Mouse (Mus musculus) limb, embryonic 14.5 days (tissue): ENCODE measurements around the gene Olfr429. TPM values are rescaled to one million over a fixed set of nuclear protein-coding genes. Genes with fewer than 3 reads are reported as not detected.
"Not testable (repeated sequence)": the region's sequence is repeated elsewhere in the genome, so short reads cannot be mapped to it uniquely, and the experiment has no call there.

ENCODE experiments used
- ATAC-seq: fragments of 200-750 bp; cut with Nextera tagmentation; 2 replicates; pipeline ENCODE4 v1.8.0; 2017; ENCODE audit warnings: low read depth, moderate number of reproducible peaks, moderate TSS enrichment; ENCODE audit not compliant: low FRiP score
- DNase-seq: peaks from one replicate; pipeline ENCODE4 v3.0.0-alpha.2; 2015; ENCODE audit warnings: low spot score
- H3K27ac ChIP-seq: fragments of 300-500 bp; sonication (generic); replicated peaks from 2 replicates; pipeline ENCODE4 v1.5.1; 2014; ENCODE audit warnings: low read depth, mild to moderate bottlenecking, low read length, moderate library complexity, mixed read lengths
- H3K27me3 ChIP-seq: fragments of 300-500 bp; sonication (generic); 2 replicates; pipeline ENCODE4 v1.6.1; 2014; ENCODE audit warnings: low read length, mixed read lengths; ENCODE audit not compliant: control insufficient read depth, insufficient read depth
- H3K36me3 ChIP-seq: fragments of 300-500 bp; sonication (generic); 2 replicates; pipeline ENCODE4 v1.6.1; 2014; ENCODE audit warnings: mild to moderate bottlenecking, low read length, moderate library complexity, mixed read lengths; ENCODE audit not compliant: control insufficient read depth, insufficient read depth
- H3K4me1 ChIP-seq: fragments of 300-500 bp; sonication (generic); 2 replicates; pipeline ENCODE4 v1.6.1; 2014; ENCODE audit warnings: antibody characterized with exemption, low read length, mixed read lengths; ENCODE audit not compliant: control insufficient read depth, insufficient read depth
- H3K4me2 ChIP-seq: fragments of 300-500 bp; sonication (generic); replicated peaks from 2 replicates; pipeline ENCODE4 v1.6.1; 2014; ENCODE audit warnings: low read depth, mild to moderate bottlenecking, low read length, moderate library complexity; ENCODE audit not compliant: severe bottlenecking
- H3K4me3 ChIP-seq: fragments of 300-500 bp; sonication (generic); replicated peaks from 2 replicates; pipeline ENCODE4 v1.5.1; 2014; ENCODE audit warnings: low read length
- H3K9ac ChIP-seq: fragments of 300-500 bp; sonication (generic); 2 replicates; pipeline ENCODE4 v1.6.1; 2014; ENCODE audit warnings: mild to moderate bottlenecking, low read depth, low read length, moderate library complexity; ENCODE audit not compliant: severe bottlenecking
- H3K9me3 ChIP-seq: fragments of 300-500 bp; sonication (generic); 2 replicates; pipeline ENCODE4 v1.6.1; 2016; ENCODE audit warnings: low read length; ENCODE audit not compliant: control insufficient read depth
- POLR2A ChIP-seq: fragments of 200-500 bp; IDR thresholded peaks from 2 replicates; pipeline ENCODE4 v1.8.0; 2012; ENCODE audit warnings: inconsistent platforms, mild to moderate bottlenecking, moderate library complexity, borderline replicate concordance; ENCODE audit not compliant: insufficient read depth, insufficient read length; ENCODE audit errors: extremely low read depth
- WGBS: fragments of 180-500 bp; shearing (Covaris S2); extraction: QIAGEN DNeasy Blood & Tissue Kit; methylation state at CpG from one replicate; pipeline ENCODE4 v1.1.7; 2014; 5-methylcytosine and 5-hydroxymethylcytosine counted together
- polyA plus RNA-seq, 2 experiments: library from polyadenylated mRNA; depleted of rRNA in 1 of 2; stranded (reverse) in 1 of 2; unstranded in 1 of 2; fragments of >200 nt; fragmentation: Nextera tagmentation in 1 of 2; extraction: Ambion mirVana in 1 of 2; gene quantifications; 2 replicates each; pipeline versions ENCODE4 v1.2.1 to v1.2.3; 2012 to 2014

Gene Olfr429
- polyA plus RNA-seq, 2 experiments: not detected

GRCm38 (mm10) chr1:174044431-174044830 lies 39.7 kb upstream of the Olfr429 start:
- Histone ChIP-seq H3K4me1 (no peaks in the 10 kb centered on the region), H3K4me3 (no peak overlapping the region), H3K27me3 (no peaks in the 10 kb centered on the region), H3K27ac (no peak overlapping the region), H3K9ac (no peak overlapping the region), H3K36me3 (no peaks in the 10 kb centered on the region), H3K9me3 (no peaks in the 10 kb centered on the region), H3K4me2 (no peak overlapping the region)
- no peak for TF ChIP-seq POLR2A
- DNase-seq: peak; percentile 28
- 51% methylated on average over 2 of the region's 2 CpGs for WGBS
- no peak for ATAC-seq

GRCm38 (mm10) chr1:174048227-174048626 lies 35.9 kb upstream of the Olfr429 start:
- not testable (repeated sequence) for H3K4me3 ChIP-seq, H3K27me3 ChIP-seq, H3K9me3 ChIP-seq, H3K36me3 ChIP-seq, H3K27ac ChIP-seq, H3K4me2 ChIP-seq, H3K4me1 ChIP-seq, DNase-seq, H3K9ac ChIP-seq, ATAC-seq
- WGBS: 74% methylated on average over 6 of the region's 6 CpGs

DNA sequence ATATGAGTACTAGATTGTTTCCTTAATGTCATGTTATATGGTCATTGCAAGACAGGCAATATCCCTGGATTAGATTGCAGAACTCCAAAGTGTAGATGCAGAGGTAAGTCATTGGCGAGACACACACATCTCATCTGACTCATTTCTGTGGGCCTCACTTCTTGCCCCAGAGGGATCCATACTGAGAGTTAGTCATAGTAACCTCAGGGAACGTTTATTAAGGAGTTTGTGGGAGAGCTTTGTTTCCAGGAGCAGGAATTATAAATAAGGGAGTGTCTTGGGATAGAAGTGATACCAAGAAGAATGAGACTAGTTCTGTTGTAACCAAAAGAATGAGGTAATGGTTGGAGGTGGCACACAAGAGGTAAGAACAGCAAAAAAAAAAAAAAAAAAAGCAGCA lies 35.2 kb upstream of the Olfr429 start, which contains the start of gene Olfr432:
TSS of gene Olfr432 (plus strand) at position 313 of the 400 bp plus-strand sequence.
- TF ChIP-seq POLR2A: no peak
- DNase-seq (no peak), ATAC-seq (no peak)
- H3K27me3 ChIP-seq: no peaks in the 10 kb centered on the region
- H3K4me3 ChIP-seq: no peak within 1 kb of the TSS
- no peak within 1 kb of the TSS for H3K9ac ChIP-seq
- no peak within 1 kb of the TSS for H3K27ac ChIP-seq
- no peaks in the 10 kb centered on the region for H3K36me3 ChIP-seq
- 73% methylated on average over 2 of the region's 2 CpGs for WGBS
- H3K4me2 ChIP-seq: no peak within 1 kb of the TSS
- H3K9me3 ChIP-seq: no peaks in the 10 kb centered on the region
- no peaks in the 10 kb centered on the region for H3K4me1 ChIP-seq

GRCm38 (mm10) chr1:174049357-174049756 lies 34.8 kb upstream of the Olfr429 start:
- not testable (repeated sequence) for H3K36me3 ChIP-seq, ATAC-seq
- WGBS: 50% methylated on average over 4 of the region's 4 CpGs

DNA sequence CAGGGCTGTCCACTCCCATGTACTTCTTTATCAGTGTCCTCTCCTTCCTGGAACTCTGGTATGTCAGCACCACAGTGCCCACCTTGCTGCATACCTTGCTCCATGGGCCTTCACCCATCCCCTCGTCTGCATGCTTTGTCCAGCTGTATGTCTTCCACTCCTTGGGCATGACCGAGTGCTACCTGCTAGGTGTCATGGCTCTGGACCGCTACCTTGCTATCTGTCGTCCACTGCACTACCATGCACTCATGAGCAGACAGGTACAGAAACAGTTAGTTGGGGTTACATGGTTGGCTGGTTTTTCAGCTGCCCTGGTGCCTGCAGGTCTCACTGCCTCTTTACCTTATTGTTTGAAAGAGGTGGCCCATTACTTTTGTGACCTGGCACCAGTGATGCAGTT lies 33.6 kb upstream of the Olfr429 start:
- no peak for DNase-seq
- Histone ChIP-seq H3K27ac (no peak overlapping the region), H3K36me3 (no peaks in the 10 kb centered on the region), H3K9ac (no peak overlapping the region), H3K4me2 (no peak overlapping the region), H3K4me1 (no peaks in the 10 kb centered on the region), H3K27me3 (no peaks in the 10 kb centered on the region), H3K9me3 (no peaks in the 10 kb centered on the region), H3K4me3 (no peak overlapping the region)
- ATAC-seq: no peak
- 82% methylated on average over 4 of the region's 4 CpGs for WGBS
- TF ChIP-seq POLR2A: no peak

More at GRCm38 (mm10) chr1:174049357-174049756, 34.8 kb upstream of the Olfr429 start:
- DNase-seq, H3K4me3 ChIP-seq, H3K9ac ChIP-seq, H3K27me3 ChIP-seq, H3K27ac ChIP-seq, H3K4me2 ChIP-seq, H3K4me1 ChIP-seq, H3K9me3 ChIP-seq: not testable (repeated sequence)

DNA sequence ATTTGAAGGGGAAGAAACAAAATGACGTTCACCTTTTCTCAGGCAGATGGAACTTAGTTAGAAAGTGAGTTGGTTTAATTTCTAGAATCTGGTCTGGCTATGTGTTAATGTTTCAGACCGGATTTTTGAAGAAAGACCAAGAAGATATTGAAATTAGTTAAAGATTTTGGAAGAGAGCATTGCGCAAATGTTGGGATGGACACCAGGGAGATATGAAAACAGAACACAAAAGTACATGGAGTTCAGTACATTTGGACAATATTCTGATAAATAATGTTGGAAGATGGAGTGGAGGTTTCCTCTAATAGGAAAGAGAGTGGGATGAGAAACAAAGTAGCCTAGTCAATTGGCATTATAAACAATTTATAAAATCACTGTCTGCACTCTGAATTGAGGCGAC lies 32.6 kb upstream of the Olfr429 start:
- Histone ChIP-seq H3K4me1 (no peaks in the 10 kb centered on the region), H3K9me3 (no peaks in the 10 kb centered on the region), H3K4me2 (no peak overlapping the region), H3K27me3 (no peaks in the 10 kb centered on the region), H3K4me3 (no peak overlapping the region), H3K27ac (no peak overlapping the region), H3K36me3 (no peaks in the 10 kb centered on the region), H3K9ac (no peak overlapping the region)
- DNase-seq: no peak
- no peak for ATAC-seq
- no peak for TF ChIP-seq POLR2A
- WGBS: 82% methylated on average over 4 of the region's 4 CpGs
